Mouse (Mus musculus): Measurements from ENCODE around the gene Fam3b. TPM values are rescaled to one million over a fixed set of nuclear protein-coding genes. Genes with fewer than 3 reads are reported as not detected.

Gene Fam3b
- polyA plus RNA-seq, 1 experiment, result 0.41 TPM

DNA sequence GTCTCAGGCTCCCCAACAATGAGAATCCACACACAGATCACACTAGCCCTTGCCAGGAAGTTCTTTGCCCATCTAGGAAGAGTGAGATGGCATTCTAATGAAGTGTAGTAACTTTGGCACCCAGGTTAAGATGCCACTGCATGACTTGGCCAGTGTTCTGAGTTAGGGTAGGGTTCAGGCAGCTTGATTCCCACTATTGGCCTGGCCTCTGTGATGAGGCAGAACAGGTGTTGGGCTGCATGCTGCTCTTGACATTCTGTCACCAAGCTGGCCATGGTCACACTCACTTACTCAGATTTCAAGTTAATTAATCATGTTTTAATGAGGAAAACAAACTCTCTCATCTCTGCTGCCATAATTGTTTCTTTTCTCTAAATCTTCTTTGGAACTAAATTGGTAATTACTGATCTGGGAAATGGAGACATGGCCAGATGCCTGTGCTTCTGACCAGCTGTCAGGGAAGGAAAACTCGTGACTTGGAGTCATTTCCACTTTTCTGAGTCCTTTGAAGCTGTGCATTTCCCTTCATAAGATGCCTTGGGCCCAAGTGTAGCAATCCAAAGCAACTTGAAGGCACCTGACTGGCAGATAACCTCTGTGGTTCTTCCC is 77.1 kb downstream of the Fam3b start:
- no peak for DNase-seq
- 48% methylated on average over 1 of the region's 1 CpGs for WGBS
- no peaks in the 10 kb centered on the region for H3K4me1 ChIP-seq (ENCODE audit: control insufficient read depth, insufficient read depth, low read length)
- TF ChIP-seq POLR2A (IDR thresholded peaks at IDR 0.05; ENCODE audit: borderline replicate concordance, extremely low read depth, low read depth, low read length) (no peak), CTCF (IDR thresholded peaks at IDR 0.05; ENCODE audit: insufficient read depth, low read length) (no peak)
- H3K4me3 ChIP-seq (replicated peaks; ENCODE audit: extremely low read depth, low read depth, low read length), result no peak overlapping the region

DNA sequence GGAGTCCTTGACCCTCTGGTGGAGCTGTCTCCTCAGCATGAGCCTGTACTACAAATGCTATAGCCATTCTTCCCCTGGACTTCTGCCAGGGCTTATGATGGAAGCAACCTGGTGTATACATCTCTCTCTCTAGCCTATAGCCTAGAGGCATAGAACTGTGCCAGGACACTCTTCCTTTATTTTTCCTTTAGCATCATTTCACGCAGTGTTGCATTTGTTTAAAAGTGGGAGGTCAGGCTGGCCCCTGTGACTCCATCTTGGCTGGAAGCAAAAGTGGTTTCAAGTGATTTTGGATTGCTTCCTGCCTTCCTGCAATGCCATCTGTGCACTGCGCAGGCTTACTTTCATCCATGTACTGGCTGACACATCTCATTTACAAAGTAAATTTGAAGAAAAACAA is 80.4 kb downstream of the Fam3b start:
- WGBS, result 68% methylated on average over 2 of the region's 2 CpGs
- no peak for TF ChIP-seq POLR2A (IDR thresholded peaks at IDR 0.05; ENCODE audit: borderline replicate concordance, extremely low read depth, low read depth, low read length)
- H3K4me3 ChIP-seq (replicated peaks; ENCODE audit: extremely low read depth, low read depth, low read length), result no peak overlapping the region
- peaks cover 2% of the 10 kb centered on the region; the same call in 1 of the 2 replicates for H3K4me1 ChIP-seq (ENCODE audit: control insufficient read depth, insufficient read depth, low read length)
- no peak for DNase-seq

DNA sequence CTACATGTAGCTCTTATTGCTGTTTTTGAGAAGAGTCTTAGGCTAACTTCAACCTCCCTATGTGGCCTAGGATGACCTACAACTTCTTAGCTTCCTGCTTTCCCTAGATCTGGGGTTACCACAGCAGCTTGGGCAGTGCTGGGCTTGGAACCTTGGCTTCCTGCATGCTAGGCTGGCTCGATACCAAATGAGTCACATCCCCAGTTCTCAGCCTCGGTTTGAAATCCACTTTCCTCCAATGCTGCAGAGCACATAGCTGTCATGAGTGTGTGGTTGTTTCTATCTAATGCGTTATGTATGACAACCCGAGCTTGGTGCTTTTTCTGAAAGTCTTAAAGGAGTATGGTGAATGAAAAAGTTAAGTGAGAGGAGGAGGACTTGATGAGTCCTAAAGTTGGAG is 83.3 kb downstream of the Fam3b start:
- Histone ChIP-seq H3K4me1 (ENCODE audit: control insufficient read depth, insufficient read depth, low read length) (peaks cover 2% of the 10 kb centered on the region; the same call in 1 of the 2 replicates), H3K4me3 (replicated peaks; ENCODE audit: extremely low read depth, low read depth, low read length) (no peak overlapping the region)
- 42% methylated on average over 4 of the region's 4 CpGs for WGBS
- TF ChIP-seq CTCF (IDR thresholded peaks at IDR 0.05; ENCODE audit: insufficient read depth, low read length), result no peak
- TF ChIP-seq POLR2A (IDR thresholded peaks at IDR 0.05; ENCODE audit: borderline replicate concordance, extremely low read depth, low read depth, low read length), result no peak
- DNase-seq, result no peak

DNA sequence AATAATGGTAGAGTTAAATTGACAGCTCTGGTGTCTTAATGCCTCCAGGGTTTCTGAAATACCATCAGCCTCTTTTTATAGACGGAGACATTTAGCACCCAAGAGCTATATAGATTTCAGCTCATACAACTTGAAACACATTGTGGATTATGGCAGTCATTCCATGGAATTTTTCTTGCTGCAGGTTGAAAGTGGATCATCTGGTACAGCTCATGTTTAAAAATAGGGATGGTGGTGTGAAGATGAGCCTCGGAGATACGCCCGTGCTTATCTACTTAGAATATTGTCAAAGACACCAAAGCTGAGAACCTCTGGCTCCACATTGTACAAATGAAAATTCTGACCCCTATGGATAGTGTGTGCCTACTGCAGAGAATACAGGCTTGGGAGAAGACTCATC is 84.5 kb downstream of the Fam3b start:
- DNase-seq, result no peak
- Histone ChIP-seq H3K4me1 (ENCODE audit: control insufficient read depth, insufficient read depth, low read length) (peaks cover 2% of the 10 kb centered on the region; the same call in 1 of the 2 replicates), H3K4me3 (replicated peaks; ENCODE audit: extremely low read depth, low read depth, low read length) (no peak overlapping the region)
- no peak for TF ChIP-seq POLR2A (IDR thresholded peaks at IDR 0.05; ENCODE audit: borderline replicate concordance, extremely low read depth, low read depth, low read length)
- TF ChIP-seq CTCF (IDR thresholded peaks at IDR 0.05; ENCODE audit: insufficient read depth, low read length), result no peak
- 93% methylated on average over 4 of the region's 4 CpGs for WGBS

DNA sequence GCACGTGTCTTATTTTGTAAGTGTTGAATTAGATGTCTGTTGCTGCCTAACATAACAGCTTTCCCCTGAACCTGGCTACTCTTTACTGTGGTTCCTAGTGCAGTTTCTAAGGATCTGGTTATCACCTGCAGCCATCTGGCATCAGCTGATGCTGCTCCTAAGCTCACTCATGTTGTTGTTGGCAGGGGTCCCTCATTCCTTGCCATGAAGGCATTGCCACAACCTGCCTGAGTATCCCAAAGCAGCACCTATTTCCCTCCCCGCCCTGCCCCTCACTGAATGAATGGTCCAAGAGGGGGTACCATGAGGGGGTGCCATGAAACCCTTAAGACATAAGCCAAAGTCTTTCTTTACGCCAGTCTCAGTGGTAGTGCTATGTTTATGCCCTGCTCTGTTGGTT is 86.6 kb downstream of the Fam3b start:
- TF ChIP-seq POLR2A (IDR thresholded peaks at IDR 0.05; ENCODE audit: borderline replicate concordance, extremely low read depth, low read depth, low read length) (no peak), CTCF (IDR thresholded peaks at IDR 0.05; ENCODE audit: insufficient read depth, low read length) (no peak)
- WGBS, result 88% methylated on average over 3 of the region's 3 CpGs
- Histone ChIP-seq H3K4me3 (replicated peaks; ENCODE audit: extremely low read depth, low read depth, low read length) (no peak overlapping the region), H3K4me1 (ENCODE audit: control insufficient read depth, insufficient read depth, low read length) (peaks cover 2% of the 10 kb centered on the region; the same call in 1 of the 2 replicates)
- no peak for DNase-seq

GRCm38 (mm10) chr16:97423627-97424026 is 91.0 kb downstream of the Fam3b start:
- Histone ChIP-seq H3K4me1 (ENCODE audit: control insufficient read depth, insufficient read depth, low read length) (no peaks in the 10 kb centered on the region; the same call in 1 of the 2 replicates), H3K4me3 (replicated peaks; ENCODE audit: extremely low read depth, low read depth, low read length) (no peak overlapping the region)
- no peak for TF ChIP-seq POLR2A (IDR thresholded peaks at IDR 0.05; ENCODE audit: borderline replicate concordance, extremely low read depth, low read depth, low read length)
- no peak for TF ChIP-seq CTCF (IDR thresholded peaks at IDR 0.05; ENCODE audit: insufficient read depth, low read length)
- no peak for DNase-seq
- 68% methylated on average over 1 of the region's 1 CpGs for WGBS

- no peak for DNase-seq
- TF ChIP-seq CTCF (IDR thresholded peaks at IDR 0.05; ENCODE audit: insufficient read depth, low read length) (no peak), POLR2A (IDR thresholded peaks at IDR 0.05; ENCODE audit: borderline replicate concordance, extremely low read depth, low read depth, low read length) (no peak)
- 64% methylated on average over 6 of the region's 6 CpGs for WGBS
Observed at GRCm38 (mm10) chr16:97421671-97422070, 92.9 kb downstream of the Fam3b start.

More at GRCm38 (mm10) chr16:97421671-97422070, 92.9 kb downstream of the Fam3b start:
- H3K4me3 ChIP-seq (replicated peaks; ENCODE audit: extremely low read depth, low read depth, low read length), result no peak overlapping the region
- H3K4me1 ChIP-seq (ENCODE audit: control insufficient read depth, insufficient read depth, low read length), result no peaks in the 10 kb centered on the region; the same call in 1 of the 2 replicates

Other genes starting within 250 kb of the Fam3b start
- 3.8 and 4.4 TPM in 2 replicates for gene Bace2, start 158.1 kb downstream of the Fam3b start, polyA plus RNA-seq (2012; rRNA removed)
- 0.96 and 2.3 TPM in 2 replicates for gene Mx1, start 51.9 kb downstream of the Fam3b start, polyA plus RNA-seq (2012; rRNA removed)
- 45.1 and 56.6 TPM in 2 replicates for gene Tmprss2, start 96.4 kb upstream of the Fam3b start, polyA plus RNA-seq (2012; rRNA removed)
- gene Ripk4, start 249.0 kb upstream of the Fam3b start, polyA plus RNA-seq (2012; rRNA removed), result 15.5 and 16.7 TPM in 2 replicates

Data from lung, adult 2 months (tissue).